Mouse (Mus musculus): ENCODE results near the gene 1600002K03Rik. TPM values are rescaled to one million over a fixed set of nuclear protein-coding genes. Genes with fewer than 3 reads are reported as not detected.

1600002K03Rik gene
- polyA plus RNA-seq, 1 experiment: 7.6 TPM

- Histone ChIP-seq H3K27ac (ENCODE audit: insufficient read depth, low read length) (peak overlapping the region; percentile 25), H3K4me3 (ENCODE audit: low read depth, low read length) (no peak overlapping the region), H3K27me3 (ENCODE audit: control insufficient read depth, insufficient read depth, low read length, poor library complexity, severe bottlenecking) (no peaks in the 10 kb centered on the region), H3K36me3 (ENCODE audit: control insufficient read depth, insufficient read depth, low read length, poor library complexity, severe bottlenecking) (peaks cover 17% of the 10 kb centered on the region), H3K9ac (ENCODE audit: low read depth, poor library complexity, severe bottlenecking) (no peak overlapping the region), H3K4me1 (ENCODE audit: control insufficient read depth, insufficient read depth, low read length) (peaks cover 2% of the 10 kb centered on the region), H3K9me3 (replicated peaks; ENCODE audit: control insufficient read depth, insufficient read depth, low read length, poor library complexity, severe bottlenecking) (no peaks in the 10 kb centered on the region)
- no peak for TF ChIP-seq POLR2A (IDR thresholded peaks at IDR 0.05; ENCODE audit: insufficient read depth, low read length)
- no peak for TF ChIP-seq CTCF (IDR thresholded peaks at IDR 0.05; ENCODE audit: low read depth, low read length)
- no peak for TF ChIP-seq EP300 (IDR thresholded peaks at IDR 0.05; ENCODE audit: insufficient read depth, low read depth, low read length)
These were observed 25.5 kb upstream of the 1600002K03Rik start for GRCm38 (mm10) chr10:80147146-80147718.

GRCm38 (mm10) chr10:80147719-80148601 lies 24.8 kb upstream of the 1600002K03Rik start, which contains the start of gene Midn:
Gene Midn (plus strand): TSS chr10:80148272.
- peaks cover 6% of the 10 kb centered on the region for H3K4me1 ChIP-seq (ENCODE audit: control insufficient read depth, insufficient read depth, low read length)
- H3K27ac ChIP-seq (ENCODE audit: insufficient read depth, low read length): peak within 1 kb of the TSS; percentile 96
- TF ChIP-seq CTCF (IDR thresholded peaks at IDR 0.05; ENCODE audit: low read depth, low read length): peak; percentile 61
- TF ChIP-seq POLR2A (IDR thresholded peaks at IDR 0.05; ENCODE audit: insufficient read depth, low read length): peak; percentile 86
- TF ChIP-seq EP300 (IDR thresholded peaks at IDR 0.05; ENCODE audit: insufficient read depth, low read depth, low read length): 0 out of 2 replicates have a peak, but pooled peaks have one; percentile 2
- H3K27me3 ChIP-seq (ENCODE audit: control insufficient read depth, insufficient read depth, low read length, poor library complexity, severe bottlenecking): no peaks in the 10 kb centered on the region
- peaks cover 17% of the 10 kb centered on the region for H3K36me3 ChIP-seq (ENCODE audit: control insufficient read depth, insufficient read depth, low read length, poor library complexity, severe bottlenecking)
- no peaks in the 10 kb centered on the region for H3K9me3 ChIP-seq (replicated peaks; ENCODE audit: control insufficient read depth, insufficient read depth, low read length, poor library complexity, severe bottlenecking)
- H3K4me3 ChIP-seq (ENCODE audit: low read depth, low read length): peak within 1 kb of the TSS; percentile 96
- H3K9ac ChIP-seq (ENCODE audit: low read depth, poor library complexity, severe bottlenecking): peak within 1 kb of the TSS; percentile 88

DNA sequence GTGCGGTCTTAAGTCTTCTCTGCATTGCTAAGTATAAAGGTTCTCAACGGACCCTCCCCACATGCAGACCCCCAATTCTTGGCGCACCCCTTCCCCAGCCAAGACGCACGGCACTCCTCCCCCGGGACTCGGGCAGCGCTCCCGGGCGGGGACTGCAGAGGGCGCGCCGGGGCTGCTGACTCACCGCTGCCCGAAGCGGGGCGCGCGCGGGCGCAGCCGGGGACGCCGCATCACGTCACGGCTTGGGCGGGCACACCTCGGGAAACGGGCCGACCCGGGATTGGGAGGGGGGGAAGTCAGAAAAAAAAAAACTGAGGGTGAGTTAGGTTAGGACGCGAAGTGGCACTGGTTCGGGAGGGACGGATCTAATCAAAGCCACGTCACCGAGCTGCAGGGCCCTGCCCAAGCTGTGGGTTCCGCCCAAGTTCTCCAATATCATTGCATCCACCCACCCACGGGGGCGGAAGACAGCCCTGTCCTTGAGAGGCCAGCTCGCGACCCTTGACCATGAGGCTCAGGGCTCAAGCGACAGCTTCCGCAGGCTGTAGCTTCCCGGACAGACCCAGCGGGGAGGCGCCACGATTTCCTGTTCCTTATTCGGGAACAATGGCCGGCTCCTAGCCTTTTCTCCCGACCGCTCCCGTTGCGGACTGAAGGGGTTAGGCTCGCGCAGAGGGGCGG lies 24.0 kb upstream of the 1600002K03Rik start:
- Histone ChIP-seq H3K36me3 (ENCODE audit: control insufficient read depth, insufficient read depth, low read length, poor library complexity, severe bottlenecking) (peaks cover 17% of the 10 kb centered on the region), H3K4me1 (ENCODE audit: control insufficient read depth, insufficient read depth, low read length) (peaks cover 6% of the 10 kb centered on the region), H3K9ac (ENCODE audit: low read depth, poor library complexity, severe bottlenecking) (peak overlapping the region; percentile 88), H3K27ac (ENCODE audit: insufficient read depth, low read length) (peak overlapping the region; percentile 96), H3K27me3 (ENCODE audit: control insufficient read depth, insufficient read depth, low read length, poor library complexity, severe bottlenecking) (no peaks in the 10 kb centered on the region), H3K9me3 (replicated peaks; ENCODE audit: control insufficient read depth, insufficient read depth, low read length, poor library complexity, severe bottlenecking) (no peaks in the 10 kb centered on the region), H3K4me3 (ENCODE audit: low read depth, low read length) (peak overlapping the region; percentile 96)
- TF ChIP-seq CTCF (IDR thresholded peaks at IDR 0.05; ENCODE audit: low read depth, low read length): peak; percentile 56
- TF ChIP-seq POLR2A (IDR thresholded peaks at IDR 0.05; ENCODE audit: insufficient read depth, low read length): peak; percentile 6
- TF ChIP-seq EP300 (IDR thresholded peaks at IDR 0.05; ENCODE audit: insufficient read depth, low read depth, low read length): no peak; the same call in 1 of the 2 replicates

DNA sequence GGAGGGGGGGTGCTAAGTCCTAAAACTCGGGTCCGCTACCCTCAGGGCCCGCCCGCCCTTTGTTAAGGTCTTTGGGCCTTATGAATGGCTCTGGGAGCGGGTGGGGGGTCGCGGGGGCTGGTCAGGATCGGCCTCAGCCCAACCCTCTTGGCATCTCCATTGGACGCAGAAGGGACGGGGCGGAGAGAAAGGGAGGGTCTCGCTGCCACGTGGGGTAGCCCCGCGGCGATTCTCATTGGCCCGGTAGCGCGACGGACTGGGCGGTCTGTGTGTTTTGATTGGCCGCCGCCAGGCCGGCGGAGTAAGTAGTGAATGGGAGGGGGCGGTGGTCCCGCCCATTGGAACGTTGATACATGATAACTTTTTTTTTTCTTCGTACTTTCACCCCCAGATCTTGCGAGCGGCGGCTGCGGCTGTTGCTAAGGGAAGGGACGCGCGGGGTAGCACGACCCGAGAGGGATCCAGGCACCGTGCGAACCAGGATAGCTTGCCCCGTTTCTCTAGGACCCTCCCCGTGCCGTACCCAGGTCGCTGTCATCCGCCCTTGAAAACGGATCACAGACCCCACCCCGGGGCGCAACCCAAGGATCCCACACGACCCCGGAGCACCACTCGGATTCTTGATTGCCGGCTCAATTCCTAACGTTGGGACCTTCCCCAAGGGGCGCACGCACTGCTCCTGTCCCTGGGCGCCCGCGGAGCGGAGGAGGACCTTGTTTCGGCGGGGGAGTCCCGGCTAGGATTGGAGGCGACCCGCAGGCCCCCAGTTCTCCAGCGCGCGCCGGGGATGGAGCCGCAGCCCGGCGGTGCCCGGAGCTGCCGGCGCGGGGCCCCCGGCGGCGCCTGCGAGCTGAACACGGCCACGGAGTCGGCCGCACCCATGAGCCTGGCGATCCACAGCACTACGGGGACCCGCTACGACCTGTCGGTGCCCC lies 23.2 kb upstream of the 1600002K03Rik start:
- Histone ChIP-seq H3K4me3 (ENCODE audit: low read depth, low read length) (peak overlapping the region; percentile 96), H3K27ac (ENCODE audit: insufficient read depth, low read length) (peak overlapping the region; percentile 96; the same call in 1 of the 2 replicates), H3K9ac (ENCODE audit: low read depth, poor library complexity, severe bottlenecking) (peak overlapping the region; percentile 93), H3K9me3 (replicated peaks; ENCODE audit: control insufficient read depth, insufficient read depth, low read length, poor library complexity, severe bottlenecking) (no peaks in the 10 kb centered on the region), H3K27me3 (ENCODE audit: control insufficient read depth, insufficient read depth, low read length, poor library complexity, severe bottlenecking) (no peaks in the 10 kb centered on the region), H3K4me1 (ENCODE audit: control insufficient read depth, insufficient read depth, low read length) (peaks cover 6% of the 10 kb centered on the region), H3K36me3 (ENCODE audit: control insufficient read depth, insufficient read depth, low read length, poor library complexity, severe bottlenecking) (peaks cover 17% of the 10 kb centered on the region)
- TF ChIP-seq CTCF (IDR thresholded peaks at IDR 0.05; ENCODE audit: low read depth, low read length): no peak
- peak; percentile 46 for TF ChIP-seq POLR2A (IDR thresholded peaks at IDR 0.05; ENCODE audit: insufficient read depth, low read length)
- no peak for TF ChIP-seq EP300 (IDR thresholded peaks at IDR 0.05; ENCODE audit: insufficient read depth, low read depth, low read length)

All from ES-Bruce4 (cell line).